Mouse (Mus musculus): ENCODE results near the gene Olfr338. TPM values are rescaled to one million over a fixed set of nuclear protein-coding genes. Genes with fewer than 3 reads are reported as not detected.

The Olfr338 gene
- not detected in 2 replicates for polyA plus RNA-seq (2015; fragmentation: Nextera tagmentation; extraction: Ambion mirVana)

DNA sequence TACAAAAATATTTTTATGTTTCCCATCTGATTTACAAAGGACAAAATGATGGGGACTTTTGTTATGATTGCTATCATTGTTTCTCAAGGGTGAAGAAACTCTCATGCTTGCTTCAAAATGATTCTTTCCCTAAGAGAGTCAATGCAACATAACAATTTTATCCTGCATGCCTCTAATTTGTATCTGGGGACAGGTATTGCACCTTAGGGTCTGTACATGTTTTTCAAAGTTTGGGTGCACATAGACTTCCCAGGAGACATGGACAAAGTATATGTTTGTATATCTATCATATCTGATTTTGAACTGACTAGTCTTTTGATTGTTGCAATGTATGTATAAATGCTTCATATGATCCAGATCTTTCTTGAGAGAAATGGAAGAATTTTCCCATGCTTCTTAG lies at the start of gene Olfr338:
Gene Olfr338, plus strand, starts transcription at position 301 of the 400 bp plus-strand sequence.

GRCm38 (mm10) chr2:36418647-36419046 lies 45.3 kb downstream of the Olfr338 start, which contains the start of gene Olfr339:
Gene Olfr339, plus strand, starts transcription at chr2:36418947.

Other genes with a start within 250 kb of the Olfr338 start
- gene Mrrf, start 237.1 kb upstream of the Olfr338 start, polyA plus RNA-seq (2015; fragmentation: Nextera tagmentation; extraction: Ambion mirVana), result 15.6 and 16.4 TPM in 2 replicates
- 29.6 and 30.8 TPM in 2 replicates for gene Rbm18, start 236.7 kb upstream of the Olfr338 start, polyA plus RNA-seq (2015; fragmentation: Nextera tagmentation; extraction: Ambion mirVana)
- gene Ptgs1, start 143.1 kb upstream of the Olfr338 start, polyA plus RNA-seq (2015; fragmentation: Nextera tagmentation; extraction: Ambion mirVana), result 22.1 and 33.1 TPM in 2 replicates
- not detected in 2 replicates for gene Olfr339, start 45.4 kb downstream of the Olfr338 start, polyA plus RNA-seq (2015; fragmentation: Nextera tagmentation; extraction: Ambion mirVana)
- gene Olfr340, start 79.1 kb downstream of the Olfr338 start, polyA plus RNA-seq (2015; fragmentation: Nextera tagmentation; extraction: Ambion mirVana), result not detected in 2 replicates
- gene Olfr341, start 108.9 kb downstream of the Olfr338 start, polyA plus RNA-seq (2015; fragmentation: Nextera tagmentation; extraction: Ambion mirVana), result not detected in 2 replicates
- gene Olfr342, start 151.5 kb downstream of the Olfr338 start, polyA plus RNA-seq (2015; fragmentation: Nextera tagmentation; extraction: Ambion mirVana), result not detected in 2 replicates
- not detected in 2 replicates for gene Olfr344, start 193.1 kb downstream of the Olfr338 start, polyA plus RNA-seq (2015; fragmentation: Nextera tagmentation; extraction: Ambion mirVana)

All from spleen, postnatal 0 days (tissue).